Mouse (Mus musculus) heart, postnatal 0 days (tissue): ENCODE data around the gene Astn2.

Source experiments
- CTCF ChIP-seq: IDR thresholded peaks from 2 replicates; pipeline ENCODE4 v1.5.1; 2016; ENCODE audit warnings: antibody characterized with exemption, control low read depth, low read depth
- EP300 ChIP-seq: IDR thresholded peaks from 2 replicates; pipeline ENCODE4 v1.6.1; 2016; ENCODE audit warnings: antibody characterized with exemption, low read depth

GRCm38 (mm10) chr4:65379461-65379860 is 1025.0 kb downstream of the Astn2 start:
- TF ChIP-seq CTCF (no peak), EP300 (no peak)
